Mouse (Mus musculus) spleen, adult 2 months (tissue): ENCODE results near the gene Gm9837. TPM values are rescaled to one million over a fixed set of nuclear protein-coding genes. Genes with fewer than 3 reads are reported as not detected.
A peak's percentile ranks its signal among the peaks of the same experiment; 100 is the strongest.

Experiments
- DNase-seq, 2 experiments: peaks; one replicate each; pipeline versions ENCODE4 v3.0.0 to v3.0.0-alpha.2; 2012 to 2021; ENCODE audit warnings: low spot score in 2 of 2, low read depth in 1 of 2
- H3K27ac ChIP-seq: fragments of 200-500 bp; 2 replicates; pipeline ENCODE4 v1.5.1; 2012; ENCODE audit warnings: low read length, inconsistent platforms; ENCODE audit not compliant: insufficient read depth
- H3K27me3 ChIP-seq: fragments of 200-500 bp; 2 replicates; pipeline ENCODE4 v1.6.1; 2012; ENCODE audit warnings: mild to moderate bottlenecking, moderate library complexity, low read length, inconsistent platforms; ENCODE audit not compliant: control insufficient read depth, insufficient read depth
- H3K36me3 ChIP-seq: fragments of 200-500 bp; 2 replicates; pipeline ENCODE4 v1.6.1; 2012; ENCODE audit warnings: mild to moderate bottlenecking, low read length, inconsistent platforms; ENCODE audit not compliant: control insufficient read depth, insufficient read depth
- H3K4me1 ChIP-seq: fragments of 200-500 bp; 2 replicates; pipeline ENCODE4 v1.6.1; 2011; ENCODE audit warnings: inconsistent platforms; ENCODE audit not compliant: control insufficient read depth, insufficient read depth, insufficient read length
- H3K4me3 ChIP-seq: fragments of 200-500 bp; 2 replicates; pipeline ENCODE4 v1.5.1; 2011; ENCODE audit warnings: mild to moderate bottlenecking, inconsistent platforms; ENCODE audit not compliant: insufficient read depth, insufficient read length; ENCODE audit errors: extremely low read depth
- CTCF ChIP-seq: fragments of 200-500 bp; IDR thresholded peaks from 2 replicates; pipeline ENCODE4 v1.5.1; 2011; ENCODE audit warnings: mild to moderate bottlenecking, inconsistent platforms; ENCODE audit not compliant: insufficient read depth, insufficient read length, insufficient replicate concordance; ENCODE audit errors: extremely low read depth
- POLR2A ChIP-seq: fragments of 200-500 bp; IDR thresholded peaks from 2 replicates; pipeline ENCODE4 v1.6.1; 2011; ENCODE audit warnings: low read depth, low read length, inconsistent platforms
- WGBS: fragments of 180-500 bp; shearing (Covaris S2); methylation state at CpG from one replicate; pipeline ENCODE4 v1.1.7; 2018; 5-methylcytosine and 5-hydroxymethylcytosine counted together
- polyA plus RNA-seq: library from polyadenylated mRNA; depleted of rRNA; stranded (reverse); fragments of >200 nt; gene quantifications from 2 replicates; pipeline ENCODE4 v1.2.3, GENCODE M21; 2012

The Gm9837 gene
- polyA plus RNA-seq, 1 experiment: not detected

DNA sequence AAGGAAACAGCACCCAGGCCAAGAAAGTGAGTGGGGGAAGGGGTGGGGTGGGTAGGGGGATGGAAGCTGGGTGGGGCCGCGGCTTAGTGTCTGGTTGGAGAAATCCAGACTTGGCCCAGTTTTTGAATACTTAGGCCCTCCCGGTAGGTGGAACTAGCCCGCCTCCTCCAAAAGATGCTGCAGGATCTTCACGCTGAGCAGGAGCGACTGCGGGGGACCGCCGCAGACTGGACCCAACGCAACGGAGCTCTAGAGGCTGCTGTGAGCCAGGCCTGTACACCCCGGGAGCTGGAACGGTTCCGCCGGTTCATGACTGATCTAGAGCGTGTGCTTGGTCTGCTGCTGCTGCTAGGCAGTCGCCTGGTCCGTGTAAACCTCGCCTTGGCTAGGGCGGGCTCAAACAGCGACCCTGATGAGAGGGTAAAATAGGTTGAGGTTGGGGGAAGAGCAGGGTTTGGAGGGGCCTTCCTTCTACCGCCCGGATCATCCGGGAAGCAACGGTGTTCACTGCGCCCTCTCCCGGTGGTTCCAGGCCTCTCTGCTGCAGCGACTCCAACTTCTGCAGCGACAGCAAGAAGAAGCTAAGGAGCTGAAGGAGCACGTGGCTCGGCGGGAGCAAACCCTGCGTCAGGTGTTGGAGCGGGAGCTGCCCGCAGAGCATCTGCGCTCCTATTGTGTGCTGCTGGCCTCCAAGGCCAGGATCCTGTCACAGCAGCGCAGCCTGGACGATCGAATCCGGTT lies 3.9 kb downstream of the Gm9837 start:
- Histone ChIP-seq H3K36me3 (no peaks in the 10 kb centered on the region), H3K4me3 (no peak overlapping the region), H3K27me3 (peaks cover 16% of the 10 kb centered on the region), H3K27ac (no peak overlapping the region), H3K4me1 (0 out of 2 replicates have a peak, but pooled peaks cover 3% of the 10 kb centered on the region)
- WGBS: 28% methylated on average over 40 of the region's 40 CpGs
- 0 out of 2 replicates have a peak, but pooled peaks have one; percentile 51 for TF ChIP-seq CTCF
- TF ChIP-seq POLR2A: no peak
- DNase-seq: peak in 1 of 2 experiments; percentile 12

DNA sequence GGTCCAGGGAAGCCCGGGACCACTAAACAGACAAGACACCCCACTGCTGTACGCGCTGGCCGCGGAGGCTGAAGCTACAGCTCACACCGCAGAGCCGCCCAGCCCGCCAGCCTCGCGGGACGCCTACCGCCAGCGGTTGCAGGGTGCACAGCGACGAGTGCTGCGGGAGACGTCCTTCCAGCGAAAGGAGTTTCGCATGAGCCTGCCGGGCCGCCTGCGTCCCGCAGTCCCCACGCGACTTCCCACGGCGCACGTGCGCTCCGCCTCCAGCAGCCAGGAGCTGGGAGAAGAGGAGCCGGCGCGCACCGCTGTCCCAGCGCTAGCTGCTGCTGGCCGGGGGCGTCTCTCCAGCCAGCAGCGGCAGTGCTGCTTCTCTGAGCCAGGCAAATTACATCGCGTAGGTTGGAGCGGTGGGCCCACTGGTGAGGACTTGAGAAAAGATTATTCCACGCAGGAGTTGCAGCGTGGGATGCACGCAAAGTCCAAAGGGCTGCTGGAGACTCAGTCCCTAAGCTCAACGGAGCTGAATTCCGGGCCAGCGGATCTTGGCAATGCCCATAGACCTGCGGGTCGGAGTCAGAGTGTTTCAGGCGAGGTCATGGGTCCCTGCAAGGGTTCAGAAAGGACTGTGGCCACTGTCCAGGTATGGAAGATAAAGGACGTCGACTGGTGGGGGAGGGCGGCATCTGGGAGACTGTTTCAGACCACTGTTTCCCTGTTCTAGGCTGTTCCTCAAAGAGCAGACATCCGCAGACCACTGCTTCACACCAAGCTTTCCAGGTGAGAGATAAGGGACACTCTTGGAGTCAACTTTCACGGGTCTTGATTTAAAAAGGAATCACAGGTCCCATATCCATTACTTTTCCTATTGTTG lies 6.5 kb downstream of the Gm9837 start:
- Histone ChIP-seq H3K4me3 (no peak overlapping the region), H3K27me3 (peaks cover 13% of the 10 kb centered on the region), H3K27ac (no peak overlapping the region), H3K4me1 (0 out of 2 replicates have a peak, but pooled peaks cover 3% of the 10 kb centered on the region), H3K36me3 (no peaks in the 10 kb centered on the region)
- WGBS: 13% methylated on average over 55 of the region's 55 CpGs
- no peak for TF ChIP-seq CTCF
- TF ChIP-seq POLR2A: no peak
- DNase-seq: no peak

DNA sequence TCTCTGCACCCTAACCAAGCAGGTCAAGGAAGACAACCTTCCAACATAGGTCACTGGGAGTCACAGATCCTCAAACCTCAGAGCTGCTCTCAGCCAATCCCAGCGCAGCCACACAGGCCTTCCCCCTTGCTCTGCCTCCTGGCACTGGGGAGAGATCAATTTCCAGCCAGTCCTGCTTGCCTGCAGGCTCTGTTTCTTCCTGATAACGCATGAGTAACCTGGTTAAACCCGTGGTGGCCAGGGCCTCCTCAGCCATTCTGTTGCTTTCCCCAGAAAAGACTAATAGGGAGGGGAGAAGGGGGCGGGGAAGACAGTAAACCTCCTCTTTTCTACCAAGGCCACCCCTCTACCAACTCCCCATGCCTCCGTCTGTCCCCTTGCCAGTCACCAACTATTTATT lies 8.6 kb downstream of the Gm9837 start:
- H3K36me3 ChIP-seq: no peaks in the 10 kb centered on the region
- DNase-seq: no peak
- H3K4me1 ChIP-seq: peaks cover 8% of the 10 kb centered on the region
- WGBS: 55% methylated on average over 5 of the region's 5 CpGs
- peaks cover 21% of the 10 kb centered on the region for H3K27me3 ChIP-seq
- TF ChIP-seq CTCF (no peak), POLR2A (no peak)
- no peak overlapping the region for H3K4me3 ChIP-seq
- H3K27ac ChIP-seq: no peak overlapping the region

DNA sequence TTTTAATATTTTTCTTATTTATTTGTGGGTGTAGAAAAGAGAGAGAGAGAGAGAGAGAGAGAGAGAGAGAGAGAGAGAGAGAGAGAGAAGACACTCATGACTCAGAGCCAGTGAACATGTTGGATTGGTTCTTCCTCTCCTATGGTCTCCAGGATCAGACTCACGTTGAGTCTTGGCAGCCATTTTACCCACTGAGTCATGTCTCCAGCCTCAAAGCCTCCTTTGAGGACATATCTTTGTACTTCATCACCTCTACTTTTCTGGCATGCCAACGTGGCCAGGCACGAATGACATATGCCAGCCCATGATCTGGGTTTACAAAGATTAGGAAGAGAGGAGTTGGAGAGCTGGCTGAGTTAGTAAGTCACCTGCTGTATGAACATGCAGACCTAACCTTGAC lies 10.1 kb downstream of the Gm9837 start:
- Histone ChIP-seq H3K27ac (no peak overlapping the region), H3K27me3 (peaks cover 21% of the 10 kb centered on the region), H3K36me3 (no peaks in the 10 kb centered on the region), H3K4me1 (peaks cover 8% of the 10 kb centered on the region), H3K4me3 (no peak overlapping the region)
- TF ChIP-seq CTCF (no peak), POLR2A (no peak)
- 70% methylated on average over 3 of the region's 3 CpGs for WGBS
- no peak for DNase-seq

DNA sequence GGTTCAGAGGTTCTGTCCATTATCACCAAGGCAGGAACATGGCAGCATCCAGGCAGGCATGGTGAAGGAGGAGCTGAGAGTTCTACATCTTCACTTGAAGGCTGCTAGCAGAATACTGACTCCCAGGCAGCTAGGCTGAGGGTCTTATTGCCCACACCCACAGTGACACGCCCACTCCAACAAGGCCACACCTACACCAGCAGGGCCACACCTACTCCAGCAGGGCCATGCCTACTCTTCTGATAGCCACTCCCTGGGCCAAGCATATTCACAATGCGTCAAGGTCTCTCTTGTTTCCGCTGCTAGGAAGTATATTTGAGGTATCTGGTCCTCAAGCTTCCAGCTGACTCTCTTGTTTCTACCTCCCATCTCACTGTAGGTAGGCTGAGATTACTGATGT lies 11.3 kb downstream of the Gm9837 start:
- 84% methylated on average over 3 of the region's 3 CpGs for WGBS
- peaks cover 20% of the 10 kb centered on the region for H3K27me3 ChIP-seq
- H3K4me3 ChIP-seq: no peak overlapping the region
- no peak overlapping the region for H3K27ac ChIP-seq
- peaks cover 8% of the 10 kb centered on the region for H3K4me1 ChIP-seq
- no peak for DNase-seq
- no peaks in the 10 kb centered on the region for H3K36me3 ChIP-seq
- TF ChIP-seq CTCF (no peak), POLR2A (no peak)

DNA sequence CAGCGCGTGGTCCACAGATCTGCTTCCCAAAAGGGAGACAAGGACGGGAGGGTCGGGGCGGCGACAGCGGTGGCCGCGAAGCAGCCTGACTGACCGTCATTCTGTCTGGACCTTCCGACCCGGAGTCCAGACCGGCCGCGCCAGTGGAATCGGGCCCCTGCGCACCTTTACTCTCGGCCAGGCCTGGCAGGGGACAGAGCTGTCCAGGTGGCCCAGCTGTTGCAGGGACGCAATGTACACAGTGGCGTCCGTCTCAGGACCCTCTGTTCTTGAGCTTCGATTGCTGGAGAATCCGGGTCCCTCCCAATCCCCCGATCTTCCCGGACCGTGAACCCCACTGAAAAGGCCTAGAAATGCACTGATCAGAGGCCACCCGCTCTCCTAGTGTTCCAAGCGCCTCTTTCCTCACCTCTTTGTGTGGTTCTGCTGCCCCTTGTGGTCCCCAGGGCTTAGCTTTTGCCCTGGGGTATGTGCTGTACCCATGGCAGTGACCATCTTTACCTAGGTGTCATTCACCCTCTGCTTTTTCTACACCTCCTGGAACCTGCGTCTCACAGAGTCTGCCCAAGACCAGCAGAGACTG lies 12.8 kb downstream of the Gm9837 start:
- H3K36me3 ChIP-seq: no peaks in the 10 kb centered on the region
- H3K27ac ChIP-seq: no peak overlapping the region
- peaks cover 5% of the 10 kb centered on the region for H3K4me1 ChIP-seq
- 26% methylated on average over 29 of the region's 29 CpGs for WGBS
- H3K4me3 ChIP-seq: peak overlapping the region; percentile 48; the same call in 1 of the 2 replicates
- TF ChIP-seq CTCF (no peak), POLR2A (no peak)
- DNase-seq: no peak
- peaks cover 9% of the 10 kb centered on the region for H3K27me3 ChIP-seq
